Mouse (Mus musculus) liver, adult (tissue): ENCODE measurements around the gene Il9.

Source experiments
- GATA4 ChIP-seq: IDR thresholded peaks from 2 replicates; pipeline ENCODE4 v1.6.1; 2014; ENCODE audit warnings: mild to moderate bottlenecking, low read length; ENCODE audit not compliant: insufficient replicate concordance

Gene Il9

GRCm38 (mm10) chr13:56444996-56445395 lies 37.0 kb downstream of the Il9 start:
- TF ChIP-seq GATA4: no peak

GRCm38 (mm10) chr13:56444112-56444511 lies 37.9 kb downstream of the Il9 start:
- no peak for TF ChIP-seq GATA4

GRCm38 (mm10) chr13:56443411-56443810 lies 38.6 kb downstream of the Il9 start:
- TF ChIP-seq GATA4: no peak

- peak; percentile 5; the same call in 1 of the 2 replicates for TF ChIP-seq GATA4
Observed at GRCm38 (mm10) chr13:56438211-56439075, 43.6 kb downstream of the Il9 start, which contains the start of gene Slc25a48. Gene Slc25a48, plus strand, starts transcription at chr13:56438355.

GRCm38 (mm10) chr13:56435615-56436287 lies 46.3 kb downstream of the Il9 start:
- TF ChIP-seq GATA4: no peak

GRCm38 (mm10) chr13:56434311-56434751 lies 47.7 kb downstream of the Il9 start:
- no peak for TF ChIP-seq GATA4

- TF ChIP-seq GATA4: no peak
Observed at GRCm38 (mm10) chr13:56433466-56433865, 48.6 kb downstream of the Il9 start.

GRCm38 (mm10) chr13:56432496-56432895 lies 49.5 kb downstream of the Il9 start:
- no peak for TF ChIP-seq GATA4
